Mouse (Mus musculus) B cell, adult 2 months (primary cell): ENCODE data around the gene Sult3a1.
"Not testable (repeated sequence)": the region's sequence is repeated elsewhere in the genome, so short reads cannot be mapped to it uniquely, and the experiment has no call there.

ENCODE experiments used
- DNase-seq, 2 experiments: peaks; one replicate each; pipeline ENCODE4 v3.0.0; 2022

Gene Sult3a1

GRCm38 (mm10) chr10:33857421-33857820 is at the start of gene Sult3a1:
Gene Sult3a1, plus strand, starts transcription at chr10:33857721.
- no peak for DNase-seq

- no peak for DNase-seq
Observed at GRCm38 (mm10) chr10:33811807-33812206, 45.7 kb upstream of the Sult3a1 start.

- DNase-seq, result no peak
Observed at GRCm38 (mm10) chr10:33814266-33814665, 43.3 kb upstream of the Sult3a1 start.

- no peak for DNase-seq
Observed at GRCm38 (mm10) chr10:33816923-33817322, 40.6 kb upstream of the Sult3a1 start.

GRCm38 (mm10) chr10:33820892-33821291 is 36.6 kb upstream of the Sult3a1 start:
- DNase-seq, result no peak

- no peak for DNase-seq
Observed at GRCm38 (mm10) chr10:33865994-33866393, 8.5 kb downstream of the Sult3a1 start.

- no peak for DNase-seq
Observed at GRCm38 (mm10) chr10:33870441-33870840, 12.9 kb downstream of the Sult3a1 start.

- no peak for DNase-seq
Observed at GRCm38 (mm10) chr10:33872672-33873398, 15.3 kb downstream of the Sult3a1 start.

GRCm38 (mm10) chr10:33882411-33882810 is 24.9 kb downstream of the Sult3a1 start:
- not testable (repeated sequence) for DNase-seq

- DNase-seq, result not testable (repeated sequence)
Observed at GRCm38 (mm10) chr10:33901520-33901919, 44.0 kb downstream of the Sult3a1 start.

GRCm38 (mm10) chr10:33904530-33905481 is 47.3 kb downstream of the Sult3a1 start, which contains the start of gene Rsph4a:
Gene Rsph4a, plus strand, starts transcription at chr10:33905111.
- DNase-seq, result no peak

GRCm38 (mm10) chr10:33905489-33905888 is 48.0 kb downstream of the Sult3a1 start:
- no peak for DNase-seq
